Mouse (Mus musculus) CH12.LX (cell line): ENCODE measurements around the gene Cabp1.

Source experiments
- CHD1 ChIP-seq: IDR thresholded peaks from 2 replicates; pipeline ENCODE4 v1.6.1; 2012; ENCODE audit warnings: low read depth, low read length, improper control_type of control experiment, inconsistent platforms
- CTCF ChIP-seq, 2 experiments: IDR thresholded peaks in 1 of 2; conservative IDR thresholded peaks in 1 of 2; 2 replicates each; pipeline ENCODE4 v1.5.1; 2011 to 2012; ENCODE audit warnings: low read depth in 2 of 2, low read length in 2 of 2, improper control_type of control experiment in 1 of 2, inconsistent platforms in 1 of 2, mild to moderate bottlenecking in 1 of 2, moderate library complexity in 1 of 2
- GABPA ChIP-seq: IDR thresholded peaks from 2 replicates; pipeline ENCODE4 v1.6.1; 2012; ENCODE audit warnings: low read depth, low read length, improper control_type of control experiment, inconsistent platforms; ENCODE audit not compliant: insufficient replicate concordance
- NRF1 ChIP-seq: IDR thresholded peaks from 2 replicates; pipeline ENCODE4 v1.6.1; 2014; ENCODE audit warnings: low read depth, mild to moderate bottlenecking, inconsistent platforms, low read length, improper control_type of control experiment, moderate library complexity
- POLR2A ChIP-seq: IDR thresholded peaks from 2 replicates; pipeline ENCODE4 v1.6.1; 2011; ENCODE audit warnings: low read depth, mild to moderate bottlenecking, improper control_type of control experiment, low read length
- TBP ChIP-seq: conservative IDR thresholded peaks from 2 replicates; pipeline ENCODE4 v1.6.1; 2011; ENCODE audit warnings: low read depth, low read length, improper control_type of control experiment

- peak in 1 of 2 experiments; percentile 13; a peak in 1 of 4 replicates for TF ChIP-seq CTCF (conservative IDR thresholded peaks at IDR 0.05 in 1 of 2, IDR thresholded peaks at IDR 0.05 in 1 of 2; ENCODE audit: low read depth in 2 of 2, low read length in 2 of 2)
- peak; percentile 69; the same call in 1 of the 2 replicates for TF ChIP-seq TBP
- peak; percentile 89 for TF ChIP-seq POLR2A
- TF ChIP-seq CHD1 = no peak
- peak; percentile 94 for TF ChIP-seq NRF1
- TF ChIP-seq GABPA = no peak
Observed at GRCm38 (mm10) chr5:115237803-115238728, 43.9 kb upstream of the Cabp1 start.
